Mouse (Mus musculus) lung, embryonic 16.5 days (tissue): ENCODE measurements around the gene Gins2. TPM values are rescaled to one million over a fixed set of nuclear protein-coding genes. Genes with fewer than 3 reads are reported as not detected.
A peak's percentile ranks its signal among the peaks of the same experiment; 100 is the strongest.

Source experiments
- ATAC-seq: fragments of 200-750 bp; cut with Nextera tagmentation; 2 replicates; pipeline ENCODE4 v1.8.0; 2017; ENCODE audit warnings: low read depth, mild to moderate bottlenecking, moderate library complexity
- H3K27ac ChIP-seq: fragments of 300-500 bp; sonication (generic); 2 replicates; pipeline ENCODE4 v1.5.1; 2014; ENCODE audit warnings: mild to moderate bottlenecking, control low read depth, low read length
- H3K27me3 ChIP-seq: fragments of 300-500 bp; sonication (generic); 2 replicates; pipeline ENCODE4 v1.6.1; 2014; ENCODE audit warnings: low read depth, low read length, mixed read lengths; ENCODE audit not compliant: control insufficient read depth, insufficient read depth
- H3K36me3 ChIP-seq: fragments of 300-500 bp; sonication (generic); 2 replicates; pipeline ENCODE4 v1.6.1; 2014; ENCODE audit warnings: low read length; ENCODE audit not compliant: control insufficient read depth, insufficient read depth
- H3K4me1 ChIP-seq: fragments of 300-500 bp; sonication (generic); replicated peaks from 2 replicates; pipeline ENCODE4 v1.6.1; 2014; ENCODE audit warnings: low read length, mixed read lengths; ENCODE audit not compliant: control insufficient read depth, insufficient read depth
- H3K4me2 ChIP-seq: fragments of 300-500 bp; sonication (generic); 2 replicates; pipeline ENCODE4 v1.6.1; 2014; ENCODE audit warnings: low read depth, low read length, control low read depth
- H3K4me3 ChIP-seq: fragments of 300-500 bp; sonication (generic); 2 replicates; pipeline ENCODE4 v1.5.1; 2014; ENCODE audit warnings: mild to moderate bottlenecking, low read length, control low read depth
- H3K9ac ChIP-seq: fragments of 300-500 bp; sonication (generic); 2 replicates; pipeline ENCODE4 v1.6.1; 2014; ENCODE audit warnings: low read length, control low read depth
- H3K9me3 ChIP-seq: fragments of 300-500 bp; sonication (generic); 2 replicates; pipeline ENCODE4 v1.6.1; 2016; ENCODE audit warnings: low read length; ENCODE audit not compliant: control insufficient read depth
- WGBS: fragments of 180-500 bp; shearing (Covaris S2); extraction: QIAGEN DNeasy Blood & Tissue Kit; methylation state at CpG from one replicate; pipeline ENCODE4 v1.1.7; 2014; 5-methylcytosine and 5-hydroxymethylcytosine counted together
- microRNA-seq: library from miRNA; unstranded; fragments of <30 nt; microRNA quantifications from one replicate; pipeline ENCODE4, GENCODE M21; 2016
- polyA plus RNA-seq: library from polyadenylated mRNA; unstranded; fragments of >200 nt; fragmentation: Nextera tagmentation; extraction: Ambion mirVana; gene quantifications from 2 replicates; pipeline ENCODE4 v1.2.1, GENCODE M21; 2015

Gene Gins2
- polyA plus RNA-seq, 1 experiment from 2014 or later, result 99.5 TPM

DNA sequence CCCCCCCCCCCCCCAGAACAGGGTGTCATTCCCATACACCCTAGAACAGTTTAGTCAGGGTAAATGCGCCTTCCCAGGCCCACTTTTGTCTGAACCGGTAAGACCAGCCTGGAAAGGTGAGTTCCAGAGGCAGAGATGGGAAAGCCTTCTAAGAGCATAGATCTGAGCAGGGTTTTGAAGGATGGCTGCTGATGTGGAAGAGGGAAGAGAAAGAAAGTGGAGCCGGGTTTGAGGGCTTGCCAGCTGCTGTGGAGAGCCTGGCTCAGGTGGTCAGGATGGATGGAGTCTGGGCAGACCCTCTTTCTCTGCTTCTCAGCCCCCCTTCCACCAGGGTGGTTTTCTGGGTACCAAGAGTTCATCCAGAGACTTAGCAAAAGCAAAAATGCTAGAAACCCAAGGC, 55.7 kb downstream of the Gins2 start:
- H3K9ac ChIP-seq, result peak overlapping the region; percentile 51; the same call in 1 of the 2 replicates
- H3K27me3 ChIP-seq, result no peaks in the 10 kb centered on the region; the same call in 1 of the 2 replicates
- no peaks in the 10 kb centered on the region for H3K36me3 ChIP-seq
- H3K9me3 ChIP-seq, result no peaks in the 10 kb centered on the region
- H3K27ac ChIP-seq, result peak overlapping the region; percentile 79
- peaks cover 76% of the 10 kb centered on the region for H3K4me1 ChIP-seq
- H3K4me2 ChIP-seq, result no peak overlapping the region
- no peak for ATAC-seq
- WGBS, result 49% methylated on average over 3 of the region's 3 CpGs
- no peak overlapping the region for H3K4me3 ChIP-seq

DNA sequence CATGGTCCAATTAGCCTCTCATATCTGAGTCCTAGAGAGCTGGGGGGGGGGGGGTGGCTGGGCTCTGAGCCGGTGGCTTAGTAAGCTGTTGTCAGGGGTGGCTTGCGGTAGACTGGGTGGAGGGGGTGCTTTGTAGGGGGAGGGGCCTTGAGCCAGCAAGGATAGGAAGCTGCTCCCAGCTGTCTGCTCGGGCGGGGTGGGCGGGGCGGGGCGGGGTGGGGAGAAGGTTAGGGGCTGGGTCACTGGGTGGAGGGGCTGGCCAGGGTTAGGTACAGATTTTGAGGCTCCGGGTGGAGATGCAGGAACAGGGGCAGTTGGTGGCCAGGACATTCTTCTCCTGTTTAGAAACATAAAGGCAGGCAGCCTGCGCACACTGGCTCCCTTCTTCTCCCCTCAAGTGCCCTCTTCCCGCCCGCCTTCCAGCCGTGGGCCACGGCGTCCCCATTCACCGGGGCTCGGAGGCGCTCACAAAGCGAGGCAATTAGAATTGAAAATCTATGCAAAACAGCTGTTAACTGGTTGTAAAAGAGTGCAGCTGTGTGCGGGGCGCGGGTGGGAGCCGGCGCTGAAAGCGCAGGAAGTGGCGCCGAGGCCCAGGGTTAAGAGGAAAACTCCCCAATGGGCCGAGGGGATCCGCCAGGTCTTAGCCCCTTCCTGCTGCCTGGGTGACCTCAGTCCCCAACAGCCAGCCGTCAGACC, 56.4 kb downstream of the Gins2 start:
- Histone ChIP-seq H3K36me3 (no peaks in the 10 kb centered on the region), H3K4me3 (0 out of 2 replicates have a peak overlapping the region, but pooled peaks have one; percentile 15), H3K27me3 (no peaks in the 10 kb centered on the region; the same call in 1 of the 2 replicates), H3K9ac (peak overlapping the region; percentile 51; the same call in 1 of the 2 replicates), H3K4me1 (peaks cover 78% of the 10 kb centered on the region), H3K9me3 (no peaks in the 10 kb centered on the region), H3K4me2 (peak overlapping the region; percentile 38), H3K27ac (peak overlapping the region; percentile 79)
- WGBS, result 6% methylated on average over 29 of the region's 29 CpGs
- peak; percentile 19; the same call in 1 of the 2 replicates for ATAC-seq

- ATAC-seq, result no peak
These were observed 57.2 kb downstream of the Gins2 start for GRCm38 (mm10) chr8:120531775-120532516.

GRCm38 (mm10) chr8:120530954-120531656, 58.0 kb downstream of the Gins2 start:
- WGBS, result 57% methylated on average over 16 of the region's 16 CpGs
- Histone ChIP-seq H3K4me2 (no peak overlapping the region), H3K9me3 (no peaks in the 10 kb centered on the region), H3K9ac (no peak overlapping the region), H3K4me3 (no peak overlapping the region), H3K4me1 (peaks cover 71% of the 10 kb centered on the region), H3K36me3 (no peaks in the 10 kb centered on the region), H3K27ac (no peak overlapping the region), H3K27me3 (no peaks in the 10 kb centered on the region; the same call in 1 of the 2 replicates)
- no peak for ATAC-seq

More at GRCm38 (mm10) chr8:120531775-120532516, 57.2 kb downstream of the Gins2 start:
- Histone ChIP-seq H3K4me1 (peaks cover 77% of the 10 kb centered on the region), H3K9me3 (no peaks in the 10 kb centered on the region), H3K4me3 (no peak overlapping the region), H3K27ac (peak overlapping the region; percentile 79), H3K9ac (peak overlapping the region; percentile 32), H3K36me3 (no peaks in the 10 kb centered on the region), H3K4me2 (peak overlapping the region; percentile 38), H3K27me3 (no peaks in the 10 kb centered on the region; the same call in 1 of the 2 replicates)
- 39% methylated on average over 10 of the region's 10 CpGs for WGBS

- H3K27ac ChIP-seq, result no peak overlapping the region
- no peaks in the 10 kb centered on the region for H3K36me3 ChIP-seq
- peak; percentile 43; the same call in 1 of the 2 replicates for ATAC-seq
- H3K27me3 ChIP-seq, result no peaks in the 10 kb centered on the region; the same call in 1 of the 2 replicates
- H3K4me1 ChIP-seq, result peaks cover 60% of the 10 kb centered on the region
- H3K4me2 ChIP-seq, result no peak overlapping the region
- H3K9me3 ChIP-seq, result no peaks in the 10 kb centered on the region
- no peak overlapping the region for H3K4me3 ChIP-seq
- H3K9ac ChIP-seq, result no peak overlapping the region
- 41% methylated on average over 7 of the region's 7 CpGs for WGBS
These were observed 59.9 kb downstream of the Gins2 start for GRCm38 (mm10) chr8:120529226-120529625.

Small RNA genes lying within 50 kb of the gene (microRNA-seq; reads per million reads assigned to microRNA genes)
- not detected for gene Mir7687

Other genes with a start within 250 kb of the Gins2 start
- 4.5 and 5.4 TPM in 2 replicates for gene 1190005I06Rik, start 58.3 kb upstream of the Gins2 start, polyA plus RNA-seq
- gene Gm27021, start 78.8 kb upstream of the Gins2 start, polyA plus RNA-seq, result 2.5 and 3.2 TPM in 2 replicates
- 1,058 and 1,114 TPM in 2 replicates for gene Cox4i1, start 78.9 kb upstream of the Gins2 start, polyA plus RNA-seq
- gene Emc8, start 79.3 kb upstream of the Gins2 start, polyA plus RNA-seq, result 237 and 248 TPM in 2 replicates
- 19.1 and 22.5 TPM in 2 replicates for gene Irf8, start 147.1 kb upstream of the Gins2 start, polyA plus RNA-seq